Mouse (Mus musculus) bone marrow macrophage, adult 2 months (primary cell): ENCODE results near the gene Gm10226. TPM values are rescaled to one million over a fixed set of nuclear protein-coding genes. Genes with fewer than 3 reads are reported as not detected.
"Not testable (repeated sequence)": the region's sequence is repeated elsewhere in the genome, so short reads cannot be mapped to it uniquely, and the experiment has no call there.

Experiments used
- H3K27ac ChIP-seq: 2 replicates; pipeline ENCODE4 v1.5.1; 2012; ENCODE audit warnings: low read depth, low read length; ENCODE audit not compliant: insufficient read depth
- H3K4me1 ChIP-seq: 2 replicates; pipeline ENCODE4 v1.6.1; 2012; ENCODE audit warnings: low read length; ENCODE audit not compliant: control insufficient read depth, insufficient read depth
- H3K4me3 ChIP-seq: 2 replicates; pipeline ENCODE4 v1.5.1; 2012; ENCODE audit warnings: mild to moderate bottlenecking, low read length, moderate library complexity; ENCODE audit not compliant: insufficient read depth
- CTCF ChIP-seq: IDR thresholded peaks from 2 replicates; pipeline ENCODE4 v1.5.1; 2012; ENCODE audit warnings: low read depth, mild to moderate bottlenecking, low read length, moderate library complexity
- POLR2A ChIP-seq: IDR thresholded peaks from 2 replicates; pipeline ENCODE4 v1.6.1; 2012; ENCODE audit warnings: mild to moderate bottlenecking, low read depth, low read length, borderline replicate concordance
- polyA plus RNA-seq: library from polyadenylated mRNA; stranded (reverse); fragments of >200 nt; gene quantifications from 2 replicates; pipeline ENCODE4 v1.2.4, GENCODE M21; 2012; ENCODE audit not compliant: missing spikeins, insufficient read depth, insufficient read length

The Gm10226 gene
- polyA plus RNA-seq, 1 experiment: 13.6 TPM

GRCm38 (mm10) chr17:21703414-21703813 lies 11.8 kb downstream of the Gm10226 start:
- no peak for TF ChIP-seq POLR2A
- TF ChIP-seq CTCF: no peak
- Histone ChIP-seq H3K4me3 (no peak overlapping the region), H3K4me1 (peaks cover under 1% of the 10 kb centered on the region; the same call in 1 of the 2 replicates), H3K27ac (no peak overlapping the region)

GRCm38 (mm10) chr17:21707343-21707996 lies 15.8 kb downstream of the Gm10226 start, which contains the start of gene Zfp760:
Zfp760 (plus strand) TSS chr17:21707741.
- TF ChIP-seq POLR2A (no peak), CTCF (no peak)
- Histone ChIP-seq H3K27ac (no peak within 1 kb of the TSS), H3K4me1 (peaks cover 3% of the 10 kb centered on the region; the same call in 1 of the 2 replicates), H3K4me3 (peak within 1 kb of the TSS; percentile 44)

- 0 out of 2 replicates have a peak overlapping the region, but pooled peaks have one; percentile 23 for H3K4me3 ChIP-seq
- peaks cover 3% of the 10 kb centered on the region; the same call in 1 of the 2 replicates for H3K4me1 ChIP-seq
- H3K27ac ChIP-seq: no peak overlapping the region
- TF ChIP-seq CTCF (no peak), POLR2A (no peak)
Observed at GRCm38 (mm10) chr17:21708401-21708800, 16.7 kb downstream of the Gm10226 start.

- H3K4me3 ChIP-seq, H3K27ac ChIP-seq, H3K4me1 ChIP-seq: not testable (repeated sequence)
Observed at GRCm38 (mm10) chr17:21730495-21730894, 38.8 kb downstream of the Gm10226 start, which contains the start of gene Zfp229. Zfp229 (plus strand) TSS chr17:21730795.

GRCm38 (mm10) chr17:21733049-21733448 lies 41.4 kb downstream of the Gm10226 start:
- H3K27ac ChIP-seq: no peak overlapping the region
- H3K4me3 ChIP-seq: peak overlapping the region; percentile 69
- no peak for TF ChIP-seq POLR2A
- no peak for TF ChIP-seq CTCF
- H3K4me1 ChIP-seq: peaks cover 5% of the 10 kb centered on the region; the same call in 1 of the 2 replicates

GRCm38 (mm10) chr17:21733529-21734031 lies 41.9 kb downstream of the Gm10226 start:
- TF ChIP-seq CTCF (no peak), POLR2A (no peak)
- Histone ChIP-seq H3K4me1 (peaks cover 5% of the 10 kb centered on the region; the same call in 1 of the 2 replicates), H3K4me3 (peak overlapping the region; percentile 69), H3K27ac (no peak overlapping the region; the same call in 1 of the 2 replicates)

Other genes starting within 250 kb of the Gm10226 start
- gene Zfp51, start 241.5 kb upstream of the Gm10226 start, polyA plus RNA-seq: 5.9 and 8.1 TPM in 2 replicates
- gene Zfp53, start 202.9 kb upstream of the Gm10226 start, polyA plus RNA-seq: 13.5 and 13.8 TPM in 2 replicates
- 26.4 and 29.3 TPM in 2 replicates for gene Zfp52, start 156.3 kb upstream of the Gm10226 start, polyA plus RNA-seq
- 9.3 and 9.7 TPM in 2 replicates for gene Zfp948, start 124.9 kb upstream of the Gm10226 start, polyA plus RNA-seq
- 4.7 and 5.9 TPM in 2 replicates for gene Zfp983, start 41.2 kb upstream of the Gm10226 start, polyA plus RNA-seq
- 7.1 and 7.7 TPM in 2 replicates for gene Zfp760, start 15.9 kb downstream of the Gm10226 start, polyA plus RNA-seq
- gene Zfp229, start 38.9 kb downstream of the Gm10226 start, polyA plus RNA-seq: 4.0 and 5.0 TPM in 2 replicates
- gene Zfp820, start 153.9 kb downstream of the Gm10226 start, polyA plus RNA-seq: 0.43 TPM in 1 of 2 replicates, not detected in the other
- gene Zfp995, start 218.1 kb downstream of the Gm10226 start, polyA plus RNA-seq: 11.3 and 12.1 TPM in 2 replicates